Mouse (Mus musculus) forebrain, embryonic 15.5 days (tissue): ENCODE measurements around the gene Gm42791. TPM values are rescaled to one million over a fixed set of nuclear protein-coding genes. Genes with fewer than 3 reads are reported as not detected.

ENCODE experiments used
- ATAC-seq: fragments of 200-750 bp; cut with Nextera tagmentation; replicated peaks from 2 replicates; pipeline ENCODE4 v1.8.0; 2017; ENCODE audit warnings: mild to moderate bottlenecking, moderate TSS enrichment, moderate library complexity
- H3K27ac ChIP-seq: fragments of 300-500 bp; sonication (generic); replicated peaks from 2 replicates; pipeline ENCODE4 v1.5.1; 2015; ENCODE audit warnings: mild to moderate bottlenecking, inconsistent platforms
- H3K27me3 ChIP-seq: fragments of 300-500 bp; sonication (generic); 2 replicates; pipeline ENCODE4 v1.6.1; 2015; ENCODE audit warnings: inconsistent platforms
- H3K36me3 ChIP-seq: fragments of 300-500 bp; sonication (generic); 2 replicates; pipeline ENCODE4 v1.6.1; 2015; ENCODE audit warnings: mild to moderate bottlenecking, inconsistent platforms
- H3K4me1 ChIP-seq: fragments of 300-500 bp; sonication (generic); 2 replicates; pipeline ENCODE4 v1.6.1; 2015; ENCODE audit warnings: inconsistent platforms
- H3K4me2 ChIP-seq: fragments of 300-500 bp; sonication (generic); replicated peaks from 2 replicates; pipeline ENCODE4 v1.6.1; 2015; ENCODE audit warnings: mild to moderate bottlenecking, inconsistent platforms
- H3K4me3 ChIP-seq: fragments of 300-500 bp; sonication (generic); 2 replicates; pipeline ENCODE4 v1.5.1; 2015; ENCODE audit warnings: mild to moderate bottlenecking, inconsistent platforms
- H3K9ac ChIP-seq: fragments of 300-500 bp; sonication (generic); replicated peaks from 2 replicates; pipeline ENCODE4 v1.6.1; 2015; ENCODE audit warnings: mild to moderate bottlenecking, inconsistent platforms
- H3K9me3 ChIP-seq: fragments of 300-500 bp; sonication (generic); 2 replicates; pipeline ENCODE4 v1.6.1; 2016; ENCODE audit warnings: inconsistent platforms
- WGBS: fragments of 180-500 bp; shearing (Covaris S2); methylation state at CpG from one replicate; pipeline ENCODE4 v1.1.7; 2015; ENCODE audit warnings: mixed read lengths; 5-methylcytosine and 5-hydroxymethylcytosine counted together
- polyA plus RNA-seq: library from polyadenylated mRNA; unstranded; fragments of >200 nt; fragmentation: Nextera tagmentation; extraction: Ambion mirVana; gene quantifications from 2 replicates; pipeline ENCODE4 v1.2.1, GENCODE M21; 2015

Gene Gm42791
- polyA plus RNA-seq, 1 experiment from 2014 or later, result 7.4 TPM

DNA sequence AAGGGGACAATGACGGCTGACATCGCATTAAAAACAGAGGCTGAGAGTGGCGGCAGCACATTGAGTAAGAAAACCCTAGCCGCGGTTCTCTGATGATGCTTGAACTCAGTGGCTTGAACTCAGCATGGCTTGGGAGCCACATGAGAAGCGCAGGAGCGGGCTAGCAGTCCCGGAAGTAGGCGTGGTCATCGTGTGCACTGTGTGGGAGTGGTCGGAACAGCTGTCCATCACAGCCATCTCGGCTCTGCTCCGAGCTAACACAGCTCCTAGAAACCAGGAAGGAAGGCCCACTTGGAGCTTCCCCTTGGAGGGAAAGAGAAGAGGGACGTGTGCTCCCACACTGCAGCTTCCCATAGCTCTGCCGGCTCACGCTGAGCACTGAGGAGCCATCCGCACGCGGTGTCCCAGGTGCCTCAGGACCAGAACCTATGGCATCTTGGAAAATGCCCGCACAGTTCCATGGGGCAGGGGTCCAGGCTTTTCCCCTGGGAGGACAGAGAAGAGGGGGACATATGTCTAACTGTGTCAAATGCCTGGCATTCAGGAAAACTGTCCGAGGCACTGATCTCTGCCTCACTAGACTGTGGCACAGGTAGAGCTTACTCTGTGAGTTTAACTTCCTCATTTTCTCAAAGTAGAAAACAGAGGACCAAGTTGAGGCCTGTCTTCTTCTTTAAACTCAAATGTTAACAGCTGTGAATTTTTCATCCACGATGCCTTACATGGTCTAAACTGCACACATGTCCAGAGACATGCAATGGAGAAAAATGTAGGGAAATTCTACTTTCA, 108.9 kb downstream of the Gm42791 start:
- 37% methylated on average over 22 of the region's 22 CpGs for WGBS
- H3K9ac ChIP-seq, result no peak overlapping the region

DNA sequence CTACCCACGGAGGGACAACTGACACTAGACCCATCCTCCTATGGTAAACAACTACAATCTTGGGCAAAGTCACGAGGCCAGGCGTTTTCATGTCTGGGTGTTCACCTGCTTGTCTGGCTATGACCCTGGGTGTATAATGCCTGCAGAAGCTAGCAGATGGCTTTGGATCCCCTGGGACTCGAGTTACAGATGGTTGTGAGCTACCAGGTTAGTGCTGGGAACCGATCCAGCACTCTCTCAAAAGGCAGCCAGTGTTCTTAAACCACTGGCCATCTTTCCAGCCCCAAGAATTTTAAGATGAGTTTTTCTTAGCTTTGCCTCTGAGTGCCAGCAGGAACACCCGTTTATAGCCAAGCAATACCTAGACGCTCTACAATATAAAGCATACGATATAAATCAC, 111.3 kb downstream of the Gm42791 start:
- Histone ChIP-seq H3K27ac (no peak overlapping the region), H3K9me3 (no peaks in the 10 kb centered on the region), H3K9ac (no peak overlapping the region), H3K4me3 (no peak overlapping the region), H3K36me3 (peaks cover 26% of the 10 kb centered on the region), H3K27me3 (no peaks in the 10 kb centered on the region), H3K4me1 (0 out of 2 replicates have a peak, but pooled peaks cover 4% of the 10 kb centered on the region), H3K4me2 (no peak overlapping the region)
- no peak for ATAC-seq
- 87% methylated on average over 8 of the region's 8 CpGs for WGBS

More for the DNA sequence above, 108.9 kb downstream of the Gm42791 start:
- Histone ChIP-seq H3K9me3 (no peaks in the 10 kb centered on the region), H3K4me3 (no peak overlapping the region), H3K27me3 (no peaks in the 10 kb centered on the region), H3K4me2 (peak overlapping the region; percentile 8; the same call in 1 of the 2 replicates), H3K4me1 (0 out of 2 replicates have a peak, but pooled peaks cover 4% of the 10 kb centered on the region), H3K27ac (no peak overlapping the region), H3K36me3 (peaks cover 37% of the 10 kb centered on the region)
- peak; percentile 76 for ATAC-seq

DNA sequence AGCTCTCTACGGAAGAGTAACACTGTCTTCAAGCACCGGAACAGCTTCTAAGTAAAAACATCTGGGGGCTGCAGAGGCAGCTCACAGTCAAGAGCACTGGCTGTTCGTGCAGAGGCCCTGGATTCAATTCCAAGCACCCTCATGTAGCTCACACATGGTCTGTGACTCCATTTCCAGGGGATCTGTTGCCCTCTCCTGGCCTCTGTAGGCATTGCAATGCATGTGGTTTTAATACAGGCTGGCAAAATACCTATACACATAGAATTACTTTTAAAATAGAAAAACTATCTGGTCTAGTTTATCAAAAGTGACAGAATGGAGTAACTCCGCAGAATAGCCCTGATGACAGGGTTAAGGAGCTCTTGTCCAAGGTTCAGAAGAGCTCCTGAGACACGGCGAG, 115.7 kb downstream of the Gm42791 start:
- WGBS, result 92% methylated on average over 6 of the region's 6 CpGs
- no peaks in the 10 kb centered on the region for H3K9me3 ChIP-seq
- H3K4me1 ChIP-seq, result no peaks in the 10 kb centered on the region
- no peak overlapping the region for H3K4me2 ChIP-seq
- no peak overlapping the region for H3K4me3 ChIP-seq
- no peak overlapping the region for H3K27ac ChIP-seq
- no peaks in the 10 kb centered on the region for H3K27me3 ChIP-seq
- no peak overlapping the region for H3K9ac ChIP-seq
- peaks cover 45% of the 10 kb centered on the region for H3K36me3 ChIP-seq
- ATAC-seq, result no peak

DNA sequence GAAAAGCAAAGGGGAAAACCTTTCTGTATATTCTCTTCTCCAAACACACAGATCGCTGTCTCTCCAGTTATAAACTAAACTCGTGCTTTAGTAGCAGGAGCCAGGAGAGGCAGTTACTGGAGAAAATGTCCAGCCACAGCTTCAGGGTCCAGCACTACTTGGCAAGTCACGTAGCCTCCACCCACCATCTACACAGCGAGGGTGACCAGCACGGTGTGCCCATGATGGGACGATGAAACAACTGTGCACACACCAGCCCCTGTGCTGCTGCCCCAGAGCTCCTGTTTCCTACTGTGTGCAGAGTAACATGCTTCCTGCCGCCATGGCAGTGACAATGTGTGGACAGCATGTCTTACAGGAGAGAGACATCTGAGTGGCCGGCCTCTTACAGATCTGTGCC, 121.8 kb downstream of the Gm42791 start:
- Histone ChIP-seq H3K4me2 (no peak overlapping the region), H3K27ac (no peak overlapping the region), H3K4me3 (no peak overlapping the region), H3K4me1 (no peaks in the 10 kb centered on the region), H3K36me3 (peaks cover 30% of the 10 kb centered on the region), H3K9me3 (no peaks in the 10 kb centered on the region), H3K9ac (no peak overlapping the region), H3K27me3 (no peaks in the 10 kb centered on the region)
- 87% methylated on average over 8 of the region's 8 CpGs for WGBS
- no peak for ATAC-seq

DNA sequence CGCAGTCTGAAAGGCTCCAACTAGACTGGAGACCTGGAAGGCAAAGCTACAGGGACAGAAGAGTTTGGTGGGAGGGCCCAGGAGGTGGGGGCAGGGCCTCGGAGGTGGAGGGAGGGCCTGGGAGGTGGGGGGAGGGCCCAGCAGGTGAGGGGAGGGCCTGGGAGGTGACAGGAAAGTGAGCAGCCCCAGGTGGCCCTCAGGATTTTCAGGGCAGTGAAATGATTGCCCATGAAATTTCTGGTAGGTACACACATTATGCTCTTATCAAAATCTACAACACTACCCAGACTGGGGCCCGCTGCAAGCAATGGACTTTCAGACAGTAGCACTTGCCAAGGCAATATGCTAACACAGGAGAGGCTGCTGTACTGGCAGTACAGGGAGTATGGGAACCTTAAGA, 125.4 kb downstream of the Gm42791 start:
- Histone ChIP-seq H3K4me1 (no peaks in the 10 kb centered on the region), H3K4me3 (no peak overlapping the region), H3K4me2 (no peak overlapping the region), H3K27me3 (no peaks in the 10 kb centered on the region), H3K36me3 (peaks cover 2% of the 10 kb centered on the region; the same call in 1 of the 2 replicates), H3K9me3 (no peaks in the 10 kb centered on the region), H3K27ac (no peak overlapping the region), H3K9ac (no peak overlapping the region)
- ATAC-seq, result no peak
- WGBS, result 43% methylated on average over 3 of the region's 3 CpGs

DNA sequence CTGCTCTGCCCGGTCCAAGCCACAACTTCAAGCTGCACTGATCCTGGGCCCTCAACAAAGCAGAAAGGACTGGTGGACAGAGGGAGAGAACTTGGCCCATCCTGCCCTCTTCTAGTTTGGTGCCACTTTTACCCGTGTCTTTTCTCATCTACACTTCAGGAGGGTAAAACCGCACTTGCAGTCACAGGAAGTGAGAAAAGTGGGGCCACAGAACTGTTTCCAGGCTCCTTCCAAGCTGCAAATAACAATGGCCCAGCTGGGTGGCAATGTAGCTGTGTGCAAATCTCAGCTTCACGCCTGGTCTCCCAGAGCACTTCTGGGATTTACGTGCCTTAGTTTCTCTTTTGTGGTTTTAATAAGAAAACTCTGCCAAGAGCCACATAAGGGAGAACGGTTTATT, 127.2 kb downstream of the Gm42791 start:
- 84% methylated on average over 6 of the region's 6 CpGs for WGBS
- H3K27ac ChIP-seq, result no peak overlapping the region
- peaks cover 9% of the 10 kb centered on the region for H3K4me1 ChIP-seq
- no peak overlapping the region for H3K4me2 ChIP-seq
- H3K9ac ChIP-seq, result no peak overlapping the region
- no peaks in the 10 kb centered on the region for H3K36me3 ChIP-seq
- ATAC-seq, result no peak
- no peak overlapping the region for H3K4me3 ChIP-seq
- H3K27me3 ChIP-seq, result no peaks in the 10 kb centered on the region
- H3K9me3 ChIP-seq, result no peaks in the 10 kb centered on the region

DNA sequence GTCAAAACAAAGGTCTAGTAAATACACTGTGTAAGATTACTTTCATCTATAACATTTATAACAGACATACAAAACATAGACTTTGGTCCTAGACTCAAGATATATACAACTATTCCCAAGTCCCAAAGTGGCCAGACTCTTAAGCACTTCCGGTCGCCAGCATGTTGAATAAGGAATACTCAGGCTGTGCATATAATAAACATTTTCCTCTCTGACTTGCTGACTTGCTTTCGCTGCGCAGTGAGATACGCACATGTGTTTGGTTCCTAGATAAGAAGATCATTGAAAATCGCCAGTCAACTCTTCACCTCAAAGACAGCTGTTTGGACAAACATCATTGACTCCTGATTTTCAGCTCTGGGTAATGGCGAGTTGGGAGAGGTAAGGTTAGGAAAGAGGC, 127.8 kb downstream of the Gm42791 start:
- Histone ChIP-seq H3K4me3 (no peak overlapping the region), H3K36me3 (no peaks in the 10 kb centered on the region), H3K4me1 (peaks cover 15% of the 10 kb centered on the region), H3K27ac (no peak overlapping the region), H3K9me3 (no peaks in the 10 kb centered on the region), H3K27me3 (no peaks in the 10 kb centered on the region), H3K9ac (no peak overlapping the region), H3K4me2 (no peak overlapping the region)
- ATAC-seq, result no peak
- 92% methylated on average over 7 of the region's 7 CpGs for WGBS

DNA sequence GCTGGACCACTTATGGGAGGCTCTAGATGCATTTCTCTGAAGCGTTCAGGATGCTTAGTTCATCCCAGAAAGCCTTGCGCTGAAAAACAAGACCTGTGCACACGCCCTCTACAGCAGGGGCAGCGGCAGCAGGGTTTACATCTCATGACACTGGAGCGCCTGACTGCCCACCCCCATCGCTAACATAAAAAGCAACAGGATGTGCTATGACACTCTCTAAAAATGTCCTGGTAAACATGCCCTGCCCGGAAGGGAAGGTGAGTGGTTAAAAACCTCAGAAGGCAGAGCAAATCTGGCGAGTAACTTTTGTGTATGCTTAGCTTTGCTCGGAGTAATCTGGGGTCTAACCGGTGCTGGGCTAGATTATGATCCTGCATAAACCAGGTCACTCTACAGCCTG, 128.4 kb downstream of the Gm42791 start:
- H3K4me3 ChIP-seq, result no peak overlapping the region

DNA sequence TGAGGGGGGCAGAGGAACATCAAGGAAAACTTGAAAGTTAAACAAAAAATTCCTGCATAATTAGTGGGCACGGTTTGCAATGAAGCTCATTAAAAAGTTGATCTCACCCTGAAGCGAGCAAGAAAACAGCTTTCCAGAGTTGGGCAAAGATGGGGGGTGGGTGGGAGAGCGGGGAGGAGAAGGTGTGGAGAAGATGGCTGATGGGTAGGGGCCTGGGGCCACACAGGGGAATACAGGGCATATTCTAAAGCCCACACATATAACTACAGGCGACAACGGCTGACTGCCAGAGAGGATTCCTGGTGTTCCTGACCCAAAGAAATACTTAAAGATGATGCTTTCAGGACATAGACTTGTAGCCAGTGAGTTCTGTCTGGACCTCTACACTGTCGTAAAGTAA, 131.5 kb downstream of the Gm42791 start:
- 32% methylated on average over 6 of the region's 6 CpGs for WGBS
- Histone ChIP-seq H3K27ac (no peak overlapping the region), H3K4me2 (peak overlapping the region; percentile 16; the same call in 1 of the 2 replicates), H3K9ac (no peak overlapping the region), H3K36me3 (no peaks in the 10 kb centered on the region), H3K9me3 (no peaks in the 10 kb centered on the region), H3K4me1 (peaks cover 20% of the 10 kb centered on the region), H3K27me3 (no peaks in the 10 kb centered on the region), H3K4me3 (no peak overlapping the region)
- no peak for ATAC-seq

More for the DNA sequence above, 128.4 kb downstream of the Gm42791 start:
- Histone ChIP-seq H3K4me1 (peaks cover 20% of the 10 kb centered on the region), H3K36me3 (no peaks in the 10 kb centered on the region), H3K4me2 (no peak overlapping the region), H3K9ac (no peak overlapping the region), H3K27me3 (no peaks in the 10 kb centered on the region), H3K9me3 (no peaks in the 10 kb centered on the region), H3K27ac (no peak overlapping the region)
- WGBS, result 83% methylated on average over 10 of the region's 10 CpGs
- ATAC-seq, result no peak

DNA sequence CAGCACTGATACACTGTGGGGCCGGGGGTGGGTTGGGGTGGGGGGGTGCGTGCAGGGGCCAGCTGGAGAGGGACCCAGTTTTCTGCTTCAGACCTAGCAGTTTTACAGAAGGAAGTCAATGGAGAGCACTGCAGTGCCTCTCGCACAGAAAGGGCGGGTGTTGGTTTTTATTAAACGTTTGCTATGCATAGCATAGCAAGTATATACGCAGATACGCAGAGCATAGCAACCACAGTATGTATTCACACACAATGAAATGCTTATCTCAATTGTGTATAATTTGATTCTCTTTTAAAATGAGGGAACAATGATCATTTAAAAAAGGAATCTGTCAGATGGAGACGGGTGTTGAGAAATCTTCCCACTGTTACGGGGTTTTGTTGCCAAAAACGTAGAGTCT, 132.1 kb downstream of the Gm42791 start:
- 23% methylated on average over 10 of the region's 10 CpGs for WGBS
- Histone ChIP-seq H3K4me2 (peak overlapping the region; percentile 16; the same call in 1 of the 2 replicates), H3K36me3 (no peaks in the 10 kb centered on the region), H3K9ac (no peak overlapping the region), H3K4me3 (no peak overlapping the region), H3K4me1 (peaks cover 20% of the 10 kb centered on the region), H3K27ac (no peak overlapping the region), H3K27me3 (no peaks in the 10 kb centered on the region), H3K9me3 (no peaks in the 10 kb centered on the region)
- 0 out of 2 replicates have a peak, but pooled peaks have one; percentile 53 for ATAC-seq

DNA sequence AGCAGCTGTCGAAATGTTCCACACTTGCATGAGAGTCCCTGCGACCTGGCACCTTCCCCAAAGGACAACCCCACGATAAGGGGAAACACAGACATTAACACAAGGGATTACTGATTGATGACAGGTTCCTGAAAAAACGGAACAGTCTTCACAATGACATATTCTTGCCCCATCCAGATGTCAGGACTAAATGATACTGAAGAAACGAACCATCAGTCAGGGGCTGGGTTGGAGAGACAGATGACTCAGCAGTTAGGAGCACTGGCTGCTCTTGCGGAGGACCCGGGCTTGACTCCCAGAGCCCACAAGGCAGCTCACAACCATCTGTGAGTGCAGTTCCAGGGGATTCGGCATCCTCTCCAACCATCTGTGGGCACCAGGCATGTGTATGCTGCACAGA, 132.8 kb downstream of the Gm42791 start:
- no peak overlapping the region for H3K9ac ChIP-seq
- H3K9me3 ChIP-seq, result no peaks in the 10 kb centered on the region
- no peak overlapping the region for H3K27ac ChIP-seq
- peaks cover 20% of the 10 kb centered on the region for H3K4me1 ChIP-seq
- no peak overlapping the region for H3K4me3 ChIP-seq
- H3K27me3 ChIP-seq, result no peaks in the 10 kb centered on the region
- no peaks in the 10 kb centered on the region for H3K36me3 ChIP-seq
- H3K4me2 ChIP-seq, result no peak overlapping the region
- 53% methylated on average over 8 of the region's 8 CpGs for WGBS
- ATAC-seq, result no peak

DNA sequence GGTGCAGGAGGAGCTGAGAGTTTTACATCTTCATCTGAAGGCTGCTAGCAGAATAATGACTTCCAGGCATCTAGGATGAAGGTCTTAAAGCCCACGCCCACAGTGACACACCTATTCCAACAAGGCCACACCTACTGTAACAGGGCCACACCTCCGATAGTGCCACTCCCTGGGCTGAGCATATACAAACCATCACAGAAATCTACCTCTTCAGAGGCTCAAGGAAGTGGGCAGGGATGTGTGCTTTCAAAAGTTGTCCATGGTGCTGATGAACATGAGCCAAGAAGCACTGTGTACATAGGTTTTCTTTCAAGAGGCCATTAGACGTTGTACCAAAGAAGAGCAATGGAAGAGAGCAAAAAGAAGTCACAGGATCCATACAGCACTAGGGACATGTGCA, 137.4 kb downstream of the Gm42791 start:
- no peak overlapping the region for H3K27ac ChIP-seq
- H3K4me2 ChIP-seq, result no peak overlapping the region
- no peak overlapping the region for H3K9ac ChIP-seq
- H3K4me3 ChIP-seq, result no peak overlapping the region
- no peaks in the 10 kb centered on the region for H3K27me3 ChIP-seq
- ATAC-seq, result no peak
- H3K9me3 ChIP-seq, result no peaks in the 10 kb centered on the region
- H3K4me1 ChIP-seq, result peaks cover 8% of the 10 kb centered on the region; the same call in 1 of the 2 replicates
- no peaks in the 10 kb centered on the region for H3K36me3 ChIP-seq
- WGBS, result 89% methylated on average over 3 of the region's 3 CpGs

DNA sequence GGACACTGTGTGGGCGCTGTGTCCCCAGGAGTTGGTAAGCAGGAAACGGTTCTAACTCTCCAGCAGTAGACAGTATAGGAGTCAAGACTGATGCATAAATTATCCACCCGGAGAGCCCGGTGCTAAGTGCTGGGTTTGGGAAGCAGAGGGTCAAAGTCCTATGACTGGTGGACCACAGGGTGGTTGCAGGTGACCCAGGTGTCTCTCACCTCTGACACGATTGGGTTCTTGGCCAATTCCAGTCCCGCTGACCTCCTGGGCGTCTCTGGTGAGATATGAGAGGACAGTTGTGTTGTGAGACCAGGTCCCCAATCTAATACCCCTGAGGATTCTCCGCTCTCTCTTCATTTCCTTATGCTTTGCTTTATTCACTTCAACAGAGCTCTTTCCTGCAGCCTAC, 139.9 kb downstream of the Gm42791 start:
- no peak overlapping the region for H3K27ac ChIP-seq
- H3K4me3 ChIP-seq, result no peak overlapping the region
- no peak overlapping the region for H3K4me2 ChIP-seq
- WGBS, result 85% methylated on average over 8 of the region's 8 CpGs
- no peak overlapping the region for H3K9ac ChIP-seq
- H3K9me3 ChIP-seq, result no peaks in the 10 kb centered on the region
- no peak for ATAC-seq
- no peaks in the 10 kb centered on the region for H3K4me1 ChIP-seq
- no peaks in the 10 kb centered on the region for H3K27me3 ChIP-seq
- H3K36me3 ChIP-seq, result no peaks in the 10 kb centered on the region
